Mouse (Mus musculus) myocyte (in vitro differentiated cells): ENCODE data around the gene Gm44790. TPM values are rescaled to one million over a fixed set of nuclear protein-coding genes. Genes with fewer than 3 reads are reported as not detected.
"Not testable (repeated sequence)": the region's sequence is repeated elsewhere in the genome, so short reads cannot be mapped to it uniquely, and the experiment has no call there.

ENCODE experiments used
- H3K27me3 ChIP-seq: one replicate; pipeline ENCODE4 v1.6.1; 2011; ENCODE audit not compliant: control insufficient read depth, insufficient read depth, insufficient read length
- H3K36me3 ChIP-seq: one replicate; pipeline ENCODE4 v1.6.1; 2011; ENCODE audit not compliant: control insufficient read depth, insufficient read depth
- H3K4me2 ChIP-seq: one replicate; pipeline ENCODE4 v1.6.1; 2011; ENCODE audit warnings: low read depth, control low read depth
- H3K4me3 ChIP-seq: one replicate; pipeline ENCODE4 v1.5.1; 2011; ENCODE audit warnings: mild to moderate bottlenecking, control low read depth, moderate library complexity
- H3K79me2 ChIP-seq: one replicate; pipeline ENCODE4 v1.6.1; 2011; ENCODE audit not compliant: control insufficient read depth, insufficient read depth
- H3ac ChIP-seq: one replicate; pipeline ENCODE4 v1.6.1; 2011; ENCODE audit not compliant: control insufficient read depth, insufficient read length
- CEBPB ChIP-seq: IDR thresholded peaks from 2 replicates; pipeline ENCODE4 v1.6.1; 2011; ENCODE audit warnings: mild to moderate bottlenecking, moderate library complexity; ENCODE audit not compliant: poor library complexity, insufficient read depth, severe bottlenecking
- E2F4 ChIP-seq: IDR thresholded peaks from one replicate; pipeline ENCODE4 v1.6.1; 2011; ENCODE audit warnings: mild to moderate bottlenecking, control low read depth, moderate library complexity; ENCODE audit not compliant: insufficient read depth
- MAX ChIP-seq: IDR thresholded peaks from one replicate; pipeline ENCODE4 v1.6.1; 2011; ENCODE audit warnings: low read depth, mild to moderate bottlenecking, control low read depth
- MYOD1 ChIP-seq, 3 experiments: IDR thresholded peaks; one replicate each; pipeline ENCODE4 v1.6.1; 2011; ENCODE audit warnings: control low read depth in 2 of 3, low read depth in 2 of 3, mild to moderate bottlenecking in 2 of 3, moderate library complexity in 1 of 3; ENCODE audit not compliant: insufficient read length in 2 of 3, control insufficient read depth in 1 of 3
- MYOG ChIP-seq, 3 experiments: IDR thresholded peaks; one replicate each; pipeline ENCODE4 v1.6.1; 2011; ENCODE audit warnings: control low read depth in 2 of 3, low read depth in 2 of 3, mild to moderate bottlenecking in 2 of 3; ENCODE audit not compliant: insufficient read length in 2 of 3, control insufficient read depth in 1 of 3, insufficient read depth in 1 of 3
- POLR2A ChIP-seq: IDR thresholded peaks from one replicate; pipeline ENCODE4 v1.6.1; 2011; ENCODE audit warnings: low read depth, mild to moderate bottlenecking, control low read depth, moderate library complexity; ENCODE audit not compliant: insufficient read length
- POLR2AphosphoS2 ChIP-seq: IDR thresholded peaks from one replicate; pipeline ENCODE4 v1.6.1; 2011; ENCODE audit warnings: low read depth, control low read depth; ENCODE audit not compliant: insufficient read length
- REST ChIP-seq: IDR thresholded peaks from one replicate; pipeline ENCODE4 v1.6.1; 2011; ENCODE audit warnings: mild to moderate bottlenecking, control low read depth, moderate library complexity; ENCODE audit not compliant: insufficient read depth, insufficient read length
- SRF ChIP-seq: IDR thresholded peaks from one replicate; pipeline ENCODE4 v1.6.1; 2011; ENCODE audit warnings: low read depth; ENCODE audit not compliant: control insufficient read depth, insufficient read length
- TCF12 ChIP-seq: IDR thresholded peaks from one replicate; pipeline ENCODE4 v1.6.1; 2011; ENCODE audit warnings: mild to moderate bottlenecking, control low read depth; ENCODE audit not compliant: poor library complexity, insufficient read depth, severe bottlenecking
- TCF3 ChIP-seq: IDR thresholded peaks from one replicate; pipeline ENCODE4 v1.6.1; 2011; ENCODE audit warnings: low read depth, control low read depth; ENCODE audit not compliant: insufficient read length
- USF1 ChIP-seq: IDR thresholded peaks from one replicate; pipeline ENCODE4 v1.6.1; 2011; ENCODE audit warnings: low read depth, mild to moderate bottlenecking, control low read depth, moderate library complexity
- polyA plus RNA-seq: library from polyadenylated mRNA; unstranded; fragments of >200 nt; fragmentation: generic; extraction: Trizol; gene quantifications from one replicate; pipeline ENCODE4 v1.2.1, GENCODE M21; 2012; ENCODE audit warnings: missing spikeins

The Gm44790 gene
- polyA plus RNA-seq, 1 experiment: not detected

DNA sequence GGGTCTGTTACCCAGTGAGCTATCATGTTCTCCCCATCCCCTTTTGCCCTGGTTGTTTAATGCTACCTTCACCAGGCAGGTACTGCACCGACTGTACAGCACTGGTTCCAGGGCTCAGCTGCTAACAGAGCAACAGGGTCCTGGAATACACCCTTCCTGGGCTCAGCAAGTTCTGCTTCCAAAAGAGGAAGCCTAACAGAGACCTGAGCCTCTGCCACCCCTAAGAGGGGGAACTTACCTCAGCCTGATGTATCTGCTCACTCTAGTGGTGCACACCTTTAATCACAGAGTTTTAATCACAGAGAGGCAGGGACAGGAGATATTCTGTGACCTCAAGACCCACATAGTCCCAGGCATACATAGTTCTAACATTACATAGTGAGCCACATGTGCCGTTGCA, 63.5 kb downstream of the Gm44790 start:
- H3ac ChIP-seq: no peak overlapping the region
- H3K79me2 ChIP-seq: no peaks in the 10 kb centered on the region
- no peak for TF ChIP-seq POLR2AphosphoS2
- no peak for TF ChIP-seq TCF3
- TF ChIP-seq TCF12: no peak
- TF ChIP-seq E2F4: no peak
- TF ChIP-seq POLR2A: no peak
- TF ChIP-seq MAX: no peak
- no peak for TF ChIP-seq CEBPB
- no peak for TF ChIP-seq USF1
- no peak for TF ChIP-seq REST
- no peak for TF ChIP-seq MYOG (IDR thresholded peaks at IDR 0.05; ENCODE audit: control insufficient read depth in 1 of 3, insufficient read depth in 1 of 3, insufficient read length in 2 of 3, low read depth in 2 of 3)
- no peak overlapping the region for H3K4me3 ChIP-seq
- no peak overlapping the region for H3K4me2 ChIP-seq
- no peaks in the 10 kb centered on the region for H3K36me3 ChIP-seq
- H3K27me3 ChIP-seq: no peaks in the 10 kb centered on the region

GRCm38 (mm10) chr6:86490413-86490812, 64.0 kb downstream of the Gm44790 start:
- not testable (repeated sequence) for H3K27me3 ChIP-seq, H3K79me2 ChIP-seq, H3K36me3 ChIP-seq, H3K4me2 ChIP-seq, H3ac ChIP-seq, H3K4me3 ChIP-seq

- no peaks in the 10 kb centered on the region for H3K36me3 ChIP-seq
- no peak overlapping the region for H3ac ChIP-seq
- no peaks in the 10 kb centered on the region for H3K79me2 ChIP-seq
- H3K4me3 ChIP-seq: no peak overlapping the region
- no peaks in the 10 kb centered on the region for H3K27me3 ChIP-seq
- peak overlapping the region; percentile 1 for H3K4me2 ChIP-seq
- TF ChIP-seq MAX (no peak), TCF3 (no peak), USF1 (no peak), REST (no peak), TCF12 (no peak), SRF (no peak), POLR2A (no peak), CEBPB (no peak), MYOD1 (IDR thresholded peaks at IDR 0.05; ENCODE audit: control insufficient read depth in 1 of 3, insufficient read length in 2 of 3, low read depth in 2 of 3) (no peak), MYOG (IDR thresholded peaks at IDR 0.05; ENCODE audit: control insufficient read depth in 1 of 3, insufficient read depth in 1 of 3, insufficient read length in 2 of 3, low read depth in 2 of 3) (no peak), POLR2AphosphoS2 (no peak), E2F4 (no peak)
These were observed 67.2 kb downstream of the Gm44790 start for GRCm38 (mm10) chr6:86493469-86494263.

- Histone ChIP-seq H3ac (no peak overlapping the region), H3K36me3 (no peaks in the 10 kb centered on the region), H3K4me3 (no peak overlapping the region), H3K27me3 (no peaks in the 10 kb centered on the region), H3K79me2 (no peaks in the 10 kb centered on the region), H3K4me2 (no peak overlapping the region)
- TF ChIP-seq POLR2AphosphoS2: no peak
- TF ChIP-seq TCF3: no peak
- TF ChIP-seq E2F4: no peak
- no peak for TF ChIP-seq POLR2A
- TF ChIP-seq MYOG (IDR thresholded peaks at IDR 0.05; ENCODE audit: control insufficient read depth in 1 of 3, insufficient read depth in 1 of 3, insufficient read length in 2 of 3, low read depth in 2 of 3): no peak
- no peak for TF ChIP-seq CEBPB
- TF ChIP-seq TCF12: no peak
- no peak for TF ChIP-seq MYOD1 (IDR thresholded peaks at IDR 0.05; ENCODE audit: control insufficient read depth in 1 of 3, insufficient read length in 2 of 3, low read depth in 2 of 3)
- TF ChIP-seq SRF: no peak
- no peak for TF ChIP-seq MAX
- no peak for TF ChIP-seq REST
- TF ChIP-seq USF1: no peak
These were observed 68.3 kb downstream of the Gm44790 start for GRCm38 (mm10) chr6:86494767-86495166.

Other genes with a start within 250 kb of the Gm44790 start
- 0.20 TPM for gene Tgfa, start 231.4 kb upstream of the Gm44790 start, polyA plus RNA-seq
- gene Fam136a, start 61.0 kb upstream of the Gm44790 start, polyA plus RNA-seq: 30.8 TPM
- 188 TPM for gene Snrpg, start 55.4 kb upstream of the Gm44790 start, polyA plus RNA-seq
- 25.1 TPM for gene Pcyox1, start 29.5 kb upstream of the Gm44790 start, polyA plus RNA-seq
- gene Tia1, start 22.4 kb upstream of the Gm44790 start, polyA plus RNA-seq: 12.8 TPM
- gene C87436, start 11.7 kb downstream of the Gm44790 start, polyA plus RNA-seq: 6.9 TPM
- 306 TPM for gene Pcbp1, start 99.7 kb downstream of the Gm44790 start, polyA plus RNA-seq
- 0.34 TPM for gene Asprv1, start 201.5 kb downstream of the Gm44790 start, polyA plus RNA-seq
- 2.9 TPM for gene Mxd1, start 242.5 kb downstream of the Gm44790 start, polyA plus RNA-seq